Mouse (Mus musculus): ENCODE data around the gene Tfcp2.

Tfcp2 gene

GRCm38 (mm10) chr15:100478925-100479324, 72.9 kb downstream of the Tfcp2 start:
- DNase-seq = no peak

GRCm38 (mm10) chr15:100478351-100478750, 73.5 kb downstream of the Tfcp2 start:
- DNase-seq = no peak

DNA sequence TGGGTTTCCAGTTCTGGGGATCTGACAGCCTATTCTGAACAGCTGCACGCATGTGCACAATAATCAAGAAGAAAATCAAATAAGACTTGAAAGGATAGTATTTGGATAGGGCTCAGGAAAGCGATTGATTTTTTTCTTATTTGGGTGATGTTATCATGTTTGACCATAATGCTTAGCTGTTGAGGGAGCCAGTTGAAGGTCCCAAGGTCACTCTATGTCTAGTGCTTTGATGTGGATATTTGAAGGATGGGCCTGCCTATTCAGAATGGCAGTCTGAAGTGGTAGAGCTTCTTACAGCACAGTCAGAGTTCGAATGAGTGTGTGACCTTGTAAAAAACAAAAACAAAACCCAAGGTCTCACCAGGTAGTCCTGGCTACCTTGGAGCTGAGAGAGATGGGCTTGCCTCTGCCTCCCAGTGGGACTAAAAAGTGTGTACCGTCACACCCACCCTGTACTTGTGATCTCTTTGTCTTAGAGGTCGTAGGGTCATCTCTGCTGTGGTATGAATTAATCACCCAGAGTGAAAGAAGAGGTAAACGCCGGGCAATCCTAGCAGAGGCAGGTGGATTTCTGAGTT, 77.8 kb downstream of the Tfcp2 start:
- DNase-seq = no peak

GRCm38 (mm10) chr15:100470037-100470436, 81.8 kb downstream of the Tfcp2 start:
- DNase-seq = peak; percentile 56

DNA sequence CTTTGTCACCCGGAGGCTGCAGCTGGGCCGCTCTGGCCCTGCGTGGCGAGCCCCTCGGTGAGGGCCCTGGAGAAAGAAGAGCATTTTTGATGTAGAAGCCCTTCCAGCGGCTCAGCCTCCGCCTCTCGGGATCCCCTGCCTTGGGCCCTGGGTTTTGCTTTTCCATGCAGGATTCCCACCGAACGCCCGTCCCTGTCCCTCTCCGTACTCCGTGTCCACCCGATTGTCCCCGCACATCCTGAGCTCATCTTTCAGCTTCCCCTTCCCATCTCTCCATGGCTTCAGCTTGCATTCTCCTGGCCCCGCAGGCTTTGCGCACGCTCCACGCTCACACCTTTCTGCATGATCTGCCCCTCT, 82.6 kb downstream of the Tfcp2 start:
- DNase-seq = no peak

DNA sequence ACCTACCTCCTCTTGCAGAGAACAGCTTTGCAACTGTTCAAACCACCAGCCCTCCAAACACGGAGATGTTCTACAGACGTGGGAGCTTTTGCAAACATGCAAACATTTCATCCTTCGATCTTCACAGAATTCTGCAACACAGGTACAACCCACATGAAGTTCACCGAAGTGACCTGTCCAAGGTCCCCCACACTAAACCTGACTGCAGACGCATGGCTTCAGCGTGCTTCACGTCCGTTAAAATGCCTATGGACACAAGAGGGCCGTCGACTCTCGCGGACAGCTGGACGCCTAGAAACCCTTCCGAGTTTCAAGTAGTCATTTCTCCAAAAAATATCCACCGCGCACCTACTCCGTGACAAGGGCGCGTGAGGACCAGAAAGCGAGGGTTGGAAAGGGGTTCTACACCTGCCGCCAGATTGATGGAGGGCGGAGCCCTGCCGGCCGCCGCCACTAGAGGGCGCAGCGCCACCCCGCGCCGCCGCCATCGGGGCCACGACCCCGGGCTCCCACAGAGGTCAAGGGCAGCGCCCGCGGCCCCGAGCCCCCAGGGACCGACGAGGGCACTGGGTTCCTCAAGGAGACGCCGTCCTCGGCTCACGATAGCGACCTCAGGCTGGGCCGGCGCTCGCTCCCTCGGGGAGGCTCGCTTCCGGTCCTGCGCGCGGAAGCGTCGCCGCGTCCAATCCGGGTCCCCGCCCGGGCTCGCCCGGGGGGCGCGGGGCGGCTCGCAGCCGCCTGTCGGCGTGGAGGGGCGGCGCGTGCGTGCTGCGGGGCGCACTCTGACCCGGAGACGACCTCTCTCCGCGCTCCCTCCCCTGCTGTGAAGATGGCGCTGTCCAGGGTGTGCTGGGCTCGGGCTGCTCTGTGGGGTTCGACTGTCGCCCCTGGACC, 83.3 kb downstream of the Tfcp2 start, which contains the start of gene Letmd1:
TSS of gene Letmd1 (plus strand) at position 729 of the 894 bp plus-strand sequence.
- peak; percentile 89 for DNase-seq

DNA sequence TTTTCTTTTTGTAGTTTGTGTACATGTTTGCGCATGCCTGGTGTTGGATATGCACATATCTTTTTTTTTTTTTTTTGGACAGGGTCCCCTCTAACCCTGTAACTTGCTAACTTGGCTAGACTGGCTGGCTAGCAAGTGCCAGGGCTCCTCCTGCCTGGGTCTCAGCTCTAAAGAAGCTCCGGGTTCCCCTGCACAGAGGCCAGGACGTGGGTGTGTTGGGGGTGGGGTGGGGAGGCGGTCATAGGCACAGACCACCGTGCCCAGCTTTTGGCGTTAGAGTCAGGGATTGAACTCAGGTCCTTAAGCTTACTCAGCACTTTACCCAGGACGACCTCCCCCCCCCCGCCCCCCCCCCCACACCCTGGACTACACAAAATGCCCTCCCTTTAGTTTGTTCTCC, 84.1 kb downstream of the Tfcp2 start:
- DNase-seq = no peak

DNA sequence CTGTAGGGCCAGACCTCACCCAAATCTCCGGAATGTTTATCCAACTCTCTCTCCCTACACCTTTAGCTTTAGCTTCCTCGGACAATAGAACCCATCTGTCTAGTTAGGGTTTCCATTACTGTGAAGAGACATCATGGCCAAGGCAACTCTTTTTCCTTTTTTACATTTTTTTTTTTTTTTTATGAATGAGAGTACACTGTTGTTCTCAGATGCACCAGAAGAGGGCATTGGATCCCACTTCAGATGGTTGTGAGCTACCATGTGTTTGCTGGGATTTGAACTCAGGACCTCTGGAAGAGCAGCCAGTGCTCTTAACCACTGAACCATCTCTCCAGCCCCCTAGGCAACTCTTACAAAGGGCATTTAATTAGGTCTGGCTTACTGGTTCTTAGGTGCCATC, 86.4 kb downstream of the Tfcp2 start:
- no peak for DNase-seq

DNA sequence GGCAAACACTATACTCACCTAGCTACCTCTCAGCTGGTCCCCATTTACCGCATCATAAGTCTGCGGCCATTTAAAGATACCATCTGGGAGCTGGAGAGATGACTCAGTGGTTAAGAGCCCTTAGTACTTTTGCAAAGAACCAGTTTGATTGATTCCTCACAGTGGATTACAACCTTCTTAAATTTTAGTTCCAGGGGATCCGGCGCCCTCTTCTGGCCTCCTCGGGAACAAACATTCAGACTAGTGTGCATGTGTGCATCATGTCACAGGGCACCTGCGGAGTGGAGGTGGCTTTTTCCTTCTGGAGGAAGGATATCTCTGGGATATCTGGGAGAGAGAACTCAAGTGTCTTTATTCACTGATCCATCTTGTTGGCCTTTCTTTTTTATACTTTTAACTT, 88.1 kb downstream of the Tfcp2 start:
- peak; percentile 78 for DNase-seq

DNA sequence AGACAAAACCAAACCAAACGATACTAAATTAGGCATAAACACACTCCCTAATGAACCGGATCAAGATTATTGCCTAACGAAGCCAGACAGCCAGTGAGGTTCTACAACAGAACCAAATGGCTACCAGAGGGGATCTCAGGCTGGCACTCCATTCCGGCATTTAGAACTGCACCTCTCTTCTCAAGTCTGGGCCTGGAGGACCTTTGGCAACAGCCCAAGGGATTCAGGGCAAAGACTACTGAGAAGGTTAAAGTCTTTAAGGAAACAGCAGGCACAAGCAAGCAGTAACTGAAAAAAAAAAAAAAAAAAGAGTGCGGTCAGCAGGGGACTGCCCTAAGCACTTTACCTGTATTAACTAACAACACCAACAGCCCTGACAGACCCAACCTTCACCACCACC, 89.7 kb downstream of the Tfcp2 start:
- peak; percentile 86 for DNase-seq

GRCm38 (mm10) chr15:100461646-100462045, 90.2 kb downstream of the Tfcp2 start:
- no peak for DNase-seq

DNA sequence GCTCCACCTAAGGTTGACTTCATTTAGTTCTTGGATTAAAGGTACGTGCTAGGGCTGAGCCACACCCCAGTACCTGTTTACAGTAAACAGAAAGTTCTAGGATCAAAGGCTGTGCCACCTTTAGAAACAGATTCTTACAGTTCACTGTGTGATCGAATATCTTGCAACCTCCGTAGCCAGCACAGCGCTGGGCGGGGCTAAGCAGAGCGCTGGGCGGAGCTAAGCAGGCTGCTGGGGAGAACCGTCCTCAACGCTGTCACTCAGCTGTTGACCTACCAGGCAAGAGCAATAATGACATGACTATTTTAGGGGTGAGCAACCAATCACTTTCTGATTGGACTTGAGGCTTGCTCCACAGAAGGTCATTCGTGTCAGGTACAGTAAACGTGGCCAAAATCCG, 90.9 kb downstream of the Tfcp2 start:
- DNase-seq = peak; percentile 51

GRCm38 (mm10) chr15:100458055-100458454, 93.8 kb downstream of the Tfcp2 start:
- no peak for DNase-seq

DNA sequence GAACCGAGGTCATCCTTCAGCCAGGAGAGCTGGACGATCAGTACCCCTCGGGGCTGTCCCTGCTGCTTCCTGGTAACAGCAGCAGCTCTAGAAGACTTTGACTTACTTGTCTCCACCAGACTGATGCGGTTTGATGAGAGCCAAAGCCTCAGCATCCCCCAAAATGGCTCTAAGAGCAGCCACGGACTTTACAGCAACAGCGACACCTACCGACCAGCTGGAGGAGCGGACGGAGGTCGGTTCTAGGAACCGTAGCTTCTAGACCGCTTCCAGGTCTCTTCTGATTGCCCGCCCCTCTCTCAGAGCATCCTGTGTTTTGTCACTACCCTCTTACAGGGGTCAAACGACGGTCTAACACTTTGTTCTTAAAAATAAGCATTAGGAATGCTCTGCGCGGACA, 94.5 kb downstream of the Tfcp2 start:
- DNase-seq = peak; percentile 54

DNA sequence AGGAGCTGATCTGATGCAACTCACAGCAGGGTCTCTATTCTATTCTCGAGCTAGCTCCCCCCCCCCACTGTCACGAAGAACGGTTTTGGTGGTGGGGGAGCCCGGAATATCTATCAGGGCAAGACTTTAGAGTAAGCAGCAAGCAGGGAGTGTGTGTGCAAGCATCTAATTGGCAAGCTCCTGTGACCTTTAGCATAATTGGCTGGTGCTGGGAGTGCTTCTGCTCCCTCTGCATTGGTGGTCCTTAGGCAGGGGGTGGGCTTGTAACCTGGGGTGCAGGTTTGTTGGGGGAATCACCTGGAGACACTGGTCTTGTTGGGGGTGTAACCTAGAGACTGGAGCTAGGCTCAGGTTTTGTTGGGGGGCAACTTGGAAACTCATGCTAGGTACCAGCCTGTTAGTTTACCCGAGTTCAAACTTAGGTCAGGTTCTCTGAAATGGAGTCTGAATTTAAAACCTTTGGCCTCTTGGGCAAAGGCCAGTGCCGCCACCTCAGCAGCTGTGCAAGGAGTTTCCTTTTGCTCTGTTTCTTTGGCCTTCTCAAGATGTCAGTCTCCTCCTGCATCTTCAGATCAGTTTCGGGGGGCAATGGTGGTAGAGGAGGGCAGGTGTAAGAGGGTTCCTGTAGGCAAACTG, 95.3 kb downstream of the Tfcp2 start:
- peak; percentile 86 for DNase-seq

DNA sequence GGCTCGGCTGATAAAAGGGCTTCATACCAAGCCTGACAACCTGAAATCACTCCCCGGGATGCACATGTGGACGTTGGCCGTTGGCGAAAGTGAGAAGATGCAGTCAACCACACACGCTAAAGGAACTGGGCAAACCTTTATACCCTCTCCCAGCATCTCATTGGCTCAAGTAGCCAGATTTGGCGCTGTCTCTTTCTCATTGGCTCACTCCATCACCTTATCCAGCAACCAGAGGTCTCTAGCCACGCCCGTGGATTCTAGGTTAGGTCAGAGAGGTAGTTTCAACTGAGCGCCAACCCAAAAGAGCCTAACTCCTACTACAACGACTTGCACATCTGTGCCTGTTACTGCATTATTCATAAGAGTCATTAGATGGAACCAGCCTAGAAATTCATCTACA, 99.3 kb downstream of the Tfcp2 start:
- no peak for DNase-seq

DNA sequence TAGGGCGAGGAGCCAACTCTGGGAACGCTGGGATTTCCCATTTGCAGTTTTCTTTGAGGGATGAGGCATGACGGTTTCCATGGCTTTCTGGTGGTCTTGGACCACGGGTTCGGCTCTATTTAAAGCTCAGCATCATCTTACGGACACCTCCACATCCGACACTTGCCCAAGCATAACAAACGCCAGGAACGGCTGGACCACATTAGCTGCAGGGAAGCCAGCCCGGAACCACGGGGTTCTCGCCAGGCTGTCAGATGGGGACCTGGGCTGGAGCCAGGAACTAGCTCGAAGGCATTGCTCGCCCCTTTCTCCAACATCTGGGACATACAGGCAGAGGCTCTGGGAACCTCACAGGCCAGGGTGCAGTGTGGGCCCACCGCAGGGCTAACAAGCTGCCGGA, 100.6 kb downstream of the Tfcp2 start:
- DNase-seq = no peak

GRCm38 (mm10) chr15:100449495-100449894, 102.3 kb downstream of the Tfcp2 start:
- DNase-seq = no peak

DNA sequence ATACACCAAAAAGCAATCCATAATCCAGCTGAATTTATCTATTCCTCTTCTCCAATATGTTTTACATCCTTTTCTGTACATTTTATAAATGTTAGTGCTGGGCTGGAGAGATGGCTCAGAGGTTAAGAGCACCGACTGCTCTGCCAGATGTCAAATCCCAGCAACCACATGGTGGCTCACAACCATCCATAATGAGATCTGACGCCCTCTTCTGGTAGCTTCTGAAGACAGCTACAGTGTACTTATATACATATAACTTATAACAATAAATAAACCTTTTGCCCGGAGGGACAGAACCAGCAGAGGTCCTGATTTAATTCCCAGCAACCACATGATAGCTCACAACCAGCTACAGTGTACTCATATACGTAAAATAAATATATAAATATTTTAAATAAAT, 103.2 kb downstream of the Tfcp2 start:
- no peak for DNase-seq

All from kidney, adult 11 months (tissue).